Mouse (Mus musculus): ENCODE data around the gene Rgs14.

DNA sequence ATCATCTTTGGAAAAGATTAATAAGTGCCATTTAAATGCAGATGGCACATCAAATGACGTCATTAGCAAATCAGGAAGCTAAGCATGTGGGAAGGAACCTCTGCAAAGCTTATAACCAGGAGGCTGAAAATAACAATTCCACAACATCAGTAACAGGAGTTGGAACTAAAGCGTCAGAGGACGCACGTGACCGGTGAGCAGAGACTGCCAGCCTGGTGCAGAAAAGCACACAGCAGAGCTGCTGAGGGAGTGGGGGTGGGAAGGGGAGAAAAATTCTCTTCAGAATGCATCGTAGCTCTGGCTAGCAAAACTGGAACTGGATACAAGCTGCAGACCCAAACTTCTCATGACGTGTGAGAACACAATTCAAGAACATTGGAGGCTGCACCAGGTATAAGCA is 25.2 kb upstream of the Rgs14 start:
- TF ChIP-seq CTCF (IDR thresholded peaks at IDR 0.05; ENCODE audit: low read depth, low read length) (no peak), POLR2A (IDR thresholded peaks at IDR 0.05; ENCODE audit: borderline replicate concordance, low read depth, low read length) (no peak)

All from bone marrow macrophage, adult 2 months (primary cell).